Mouse (Mus musculus) layer of hippocampus, adult 11-12 months (tissue): ENCODE measurements at regions not wholly inside any gene's neighbourhood (a gene's known extent, or its start where the extent isn't known, plus 50 kb on each side); places are given as distances from the start of the nearest gene placed in this dataset.
A peak's percentile ranks its signal among the peaks of the same experiment; 100 is the strongest.

Experiments
- DNase-seq: peaks from one replicate; pipeline ENCODE4 v3.0.0; 2022; ENCODE audit warnings: low spot score

GRCm38 (mm10) chr15:39998063-39998462, 136.1 kb upstream of the 9330182O14Rik start:
- no peak for DNase-seq

GRCm38 (mm10) chr15:40000022-40000421, 134.1 kb upstream of the 9330182O14Rik start:
- DNase-seq = no peak

GRCm38 (mm10) chr15:40005096-40005495, 129.1 kb upstream of the 9330182O14Rik start:
- DNase-seq = no peak

GRCm38 (mm10) chr15:40007844-40008243, 126.3 kb upstream of the 9330182O14Rik start:
- no peak for DNase-seq

- peak; percentile 6 for DNase-seq
Measured at GRCm38 (mm10) chr15:40013833-40014232, 120.3 kb upstream of the 9330182O14Rik start.

GRCm38 (mm10) chr15:40017019-40017418, 117.1 kb upstream of the 9330182O14Rik start:
- DNase-seq = no peak

- DNase-seq = no peak
Measured at GRCm38 (mm10) chr15:40017597-40017996, 116.6 kb upstream of the 9330182O14Rik start.

- no peak for DNase-seq
Measured at GRCm38 (mm10) chr15:40018047-40018791, 115.9 kb upstream of the 9330182O14Rik start.

- DNase-seq = no peak
Measured at GRCm38 (mm10) chr15:40018792-40019151, 115.4 kb upstream of the 9330182O14Rik start.

GRCm38 (mm10) chr15:40019226-40019625, 114.9 kb upstream of the 9330182O14Rik start:
- no peak for DNase-seq

GRCm38 (mm10) chr15:40020097-40020496, 114.1 kb upstream of the 9330182O14Rik start:
- DNase-seq = no peak

- DNase-seq = no peak
Measured at GRCm38 (mm10) chr15:40020646-40021045, 113.5 kb upstream of the 9330182O14Rik start.

- DNase-seq = no peak
Measured at GRCm38 (mm10) chr15:40023195-40023594, 111.0 kb upstream of the 9330182O14Rik start.

- no peak for DNase-seq
Measured at GRCm38 (mm10) chr15:40032088-40032487, 102.1 kb upstream of the 9330182O14Rik start.

GRCm38 (mm10) chr15:40036181-40036580, 98.0 kb upstream of the 9330182O14Rik start:
- no peak for DNase-seq

- DNase-seq = no peak
Measured at GRCm38 (mm10) chr15:40037266-40037665, 96.9 kb upstream of the 9330182O14Rik start.

- no peak for DNase-seq
Measured at GRCm38 (mm10) chr15:40046219-40046618, 87.9 kb upstream of the 9330182O14Rik start.

GRCm38 (mm10) chr15:40047100-40047499, 87.1 kb upstream of the 9330182O14Rik start:
- DNase-seq = no peak

- no peak for DNase-seq
Measured at GRCm38 (mm10) chr15:40068051-40068450, 66.1 kb upstream of the 9330182O14Rik start.

GRCm38 (mm10) chr15:40075334-40075893, 58.8 kb upstream of the 9330182O14Rik start:
- no peak for DNase-seq

GRCm38 (mm10) chr15:40079872-40080271, 54.3 kb upstream of the 9330182O14Rik start:
- no peak for DNase-seq
